Mouse (Mus musculus) cerebellum, postnatal 25 days (tissue): ENCODE results near the gene Gm10490.
"Not testable (repeated sequence)": the region's sequence is repeated elsewhere in the genome, so short reads cannot be mapped to it uniquely, and the experiment has no call there.

ENCODE experiments used
- DNase-seq, 2 experiments: peaks; one replicate each; pipeline ENCODE4 v3.0.0; 2021; ENCODE audit warnings: mixed read lengths in 2 of 2

The Gm10490 gene

DNA sequence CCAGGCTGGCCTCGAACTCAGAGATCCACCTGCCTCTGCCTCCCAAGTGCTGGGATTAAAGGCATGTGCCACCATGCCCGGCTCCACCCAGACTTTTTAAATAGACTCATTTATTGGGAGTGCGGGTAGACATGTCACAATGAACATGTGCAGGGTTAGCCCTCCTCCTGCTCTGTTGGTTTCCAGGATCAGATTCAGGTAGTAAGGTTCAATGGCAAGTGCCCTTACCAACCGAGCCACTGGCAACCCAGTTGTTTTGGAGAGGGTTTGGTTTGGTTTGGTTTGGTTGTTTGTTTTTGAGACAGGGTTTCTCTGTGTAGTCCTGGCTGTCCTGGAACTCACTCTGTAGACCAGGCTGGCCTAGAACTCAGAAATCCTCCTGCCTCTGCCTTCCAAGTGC, at the start of gene Gm10490:
Gene Gm10490 (plus strand): TSS at position 301 of the 400 bp plus-strand sequence.
- not testable (repeated sequence) for DNase-seq

DNA sequence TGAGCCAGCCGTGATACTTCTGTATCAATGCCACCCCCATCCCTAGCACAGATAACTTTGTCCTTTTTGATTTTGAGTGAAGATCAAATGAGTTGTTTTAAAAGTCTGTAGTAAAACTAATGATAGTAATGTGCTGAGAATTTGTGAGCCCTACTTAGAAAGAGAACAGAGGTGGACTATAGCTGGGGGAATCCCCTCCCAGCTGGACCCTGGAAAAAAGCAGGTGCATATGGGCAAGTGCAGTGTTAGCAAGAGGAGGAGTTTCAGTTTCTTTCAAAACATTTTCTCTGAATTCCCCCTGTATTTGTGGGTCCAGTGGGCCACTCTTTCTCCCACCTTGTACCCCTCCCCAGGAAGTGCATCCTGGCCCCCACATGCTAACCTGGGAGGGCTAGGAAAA, 46.2 kb upstream of the Gm10490 start:
- DNase-seq = no peak

GRCm38 (mm10) chrX:7864551-7864950, 44.8 kb upstream of the Gm10490 start:
- DNase-seq = no peak

DNA sequence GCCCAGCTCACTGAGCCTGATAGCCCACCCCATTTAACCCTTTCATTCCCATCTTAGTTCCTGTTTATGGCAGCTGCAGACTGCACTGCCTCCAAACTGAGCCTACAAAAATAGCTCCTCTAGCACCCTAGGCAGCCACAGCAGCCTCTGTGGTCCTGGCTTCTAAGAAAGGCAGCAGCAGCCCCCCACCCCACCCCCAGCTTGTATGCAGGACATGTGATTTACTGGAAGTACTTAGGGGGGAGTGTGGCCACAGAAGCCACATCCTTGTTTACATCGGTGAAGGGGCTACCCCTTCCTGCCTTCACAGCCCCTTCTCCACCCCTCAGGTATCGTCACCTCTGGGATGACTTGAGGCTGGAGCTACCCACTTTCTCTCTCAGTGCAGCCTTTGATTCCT, 44.0 kb upstream of the Gm10490 start:
- no peak for DNase-seq

DNA sequence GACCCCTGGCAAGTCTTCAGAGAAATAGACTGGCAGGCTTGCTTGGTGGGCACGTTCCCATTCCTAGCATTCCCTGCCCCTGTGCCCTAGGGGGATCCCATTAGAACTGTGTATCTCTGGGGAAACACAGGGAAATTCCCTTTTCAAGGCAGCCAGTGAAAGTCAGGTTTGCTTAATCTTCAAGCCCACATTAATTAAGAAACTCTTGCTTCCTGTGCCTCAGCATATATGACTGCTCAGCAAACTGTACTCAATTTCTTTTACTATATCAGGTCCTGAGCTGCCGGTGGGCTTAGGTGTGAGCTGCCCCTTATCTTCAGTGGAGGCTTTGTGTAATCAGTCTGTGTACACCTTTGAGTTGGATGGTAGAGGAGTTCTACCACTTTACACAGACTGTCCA, 43.6 kb upstream of the Gm10490 start:
- no peak for DNase-seq

DNA sequence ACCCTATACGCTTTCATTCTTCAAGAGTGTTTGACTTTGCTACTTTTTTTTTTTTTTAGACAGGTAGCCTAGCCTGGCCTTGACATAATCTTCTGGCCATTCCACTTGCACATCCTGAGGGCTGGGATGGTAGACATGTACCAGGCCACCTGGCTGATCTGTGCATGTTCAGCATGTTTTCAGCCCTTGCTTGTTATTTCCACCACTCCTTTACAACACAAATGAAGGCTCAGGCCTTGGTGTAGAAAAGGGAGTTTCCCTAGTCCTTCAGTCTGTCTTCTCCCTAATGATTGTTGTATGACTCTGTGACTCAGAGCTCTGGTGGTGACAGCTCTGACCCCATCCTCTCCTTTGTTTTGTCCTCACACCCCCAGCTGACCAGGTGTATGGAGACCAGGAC, 42.2 kb upstream of the Gm10490 start:
- DNase-seq = no peak

GRCm38 (mm10) chrX:7868506-7868905, 40.8 kb upstream of the Gm10490 start:
- no peak for DNase-seq

DNA sequence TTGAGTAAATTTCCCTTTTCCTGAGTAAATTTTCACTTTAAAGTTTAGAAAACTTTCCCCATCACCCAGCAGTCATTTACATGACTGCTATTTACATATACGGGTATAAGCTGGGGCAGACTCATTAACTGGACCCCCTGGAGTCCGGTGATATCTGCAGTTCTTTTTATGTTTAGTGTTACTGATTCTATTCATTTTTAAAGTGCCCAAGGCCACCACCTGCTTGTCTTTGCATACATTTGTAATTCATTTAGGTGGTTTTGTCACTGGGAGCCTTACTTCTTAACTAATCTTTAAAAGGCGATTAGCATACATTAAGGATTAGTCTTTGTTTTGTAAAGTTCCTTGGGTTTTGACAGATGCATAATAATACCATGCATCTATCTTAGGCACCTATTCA, 39.5 kb upstream of the Gm10490 start:
- DNase-seq = no peak

GRCm38 (mm10) chrX:7878007-7878419, 31.3 kb upstream of the Gm10490 start, which contains the start of gene Pim2:
TSS of gene Pim2 (plus strand) at chrX:7878262.
- DNase-seq = peak; percentile 87 to 93

DNA sequence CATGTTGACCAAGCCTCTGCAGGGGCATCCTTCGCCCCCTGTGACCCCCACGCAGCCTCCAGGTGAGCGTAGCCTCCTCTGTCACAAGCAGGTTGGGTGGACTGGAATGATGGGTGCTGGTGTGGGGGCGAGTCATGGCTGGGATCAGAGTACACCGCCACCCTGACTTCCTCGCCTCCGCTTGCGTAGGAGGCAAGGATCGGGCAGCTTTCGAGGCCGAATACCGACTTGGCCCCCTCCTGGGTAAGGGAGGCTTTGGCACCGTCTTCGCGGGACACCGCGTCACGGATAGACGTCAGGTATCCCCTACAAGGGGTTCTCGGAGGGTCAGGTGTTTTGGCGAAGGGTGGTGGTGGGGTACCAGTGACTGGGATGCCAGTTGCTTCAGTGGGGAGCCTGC, 30.8 kb upstream of the Gm10490 start:
- DNase-seq = peak; percentile 51 to 56

DNA sequence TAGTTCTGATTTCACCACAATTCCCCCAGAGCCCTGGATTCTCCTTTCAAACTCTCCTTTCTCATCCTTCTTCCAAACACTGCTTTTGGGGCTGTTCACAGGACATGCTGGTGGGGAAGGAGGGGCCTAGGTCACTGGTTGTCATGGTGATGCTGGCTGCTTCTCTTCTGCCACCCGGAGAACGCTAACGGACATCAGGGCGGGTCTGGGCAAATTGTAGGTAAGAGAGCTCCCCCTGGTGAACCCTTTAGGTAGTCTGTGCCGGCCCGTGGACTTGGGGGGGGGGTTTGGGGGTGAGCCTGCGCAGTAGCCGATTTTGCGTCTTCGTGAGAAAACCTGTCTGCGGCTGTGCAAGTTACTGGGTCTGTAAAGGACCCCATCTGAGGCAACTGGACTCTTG, 29.5 kb upstream of the Gm10490 start:
- DNase-seq = peak; percentile 66 to 78

- peak; percentile 83 to 86 for DNase-seq
Observed at GRCm38 (mm10) chrX:7883841-7884567, 25.3 kb upstream of the Gm10490 start, which contains the start of gene Slc35a2. TSS of gene Slc35a2 (plus strand) at chrX:7884028.

- DNase-seq = no peak
Observed at GRCm38 (mm10) chrX:7898211-7898610, 11.1 kb upstream of the Gm10490 start.

DNA sequence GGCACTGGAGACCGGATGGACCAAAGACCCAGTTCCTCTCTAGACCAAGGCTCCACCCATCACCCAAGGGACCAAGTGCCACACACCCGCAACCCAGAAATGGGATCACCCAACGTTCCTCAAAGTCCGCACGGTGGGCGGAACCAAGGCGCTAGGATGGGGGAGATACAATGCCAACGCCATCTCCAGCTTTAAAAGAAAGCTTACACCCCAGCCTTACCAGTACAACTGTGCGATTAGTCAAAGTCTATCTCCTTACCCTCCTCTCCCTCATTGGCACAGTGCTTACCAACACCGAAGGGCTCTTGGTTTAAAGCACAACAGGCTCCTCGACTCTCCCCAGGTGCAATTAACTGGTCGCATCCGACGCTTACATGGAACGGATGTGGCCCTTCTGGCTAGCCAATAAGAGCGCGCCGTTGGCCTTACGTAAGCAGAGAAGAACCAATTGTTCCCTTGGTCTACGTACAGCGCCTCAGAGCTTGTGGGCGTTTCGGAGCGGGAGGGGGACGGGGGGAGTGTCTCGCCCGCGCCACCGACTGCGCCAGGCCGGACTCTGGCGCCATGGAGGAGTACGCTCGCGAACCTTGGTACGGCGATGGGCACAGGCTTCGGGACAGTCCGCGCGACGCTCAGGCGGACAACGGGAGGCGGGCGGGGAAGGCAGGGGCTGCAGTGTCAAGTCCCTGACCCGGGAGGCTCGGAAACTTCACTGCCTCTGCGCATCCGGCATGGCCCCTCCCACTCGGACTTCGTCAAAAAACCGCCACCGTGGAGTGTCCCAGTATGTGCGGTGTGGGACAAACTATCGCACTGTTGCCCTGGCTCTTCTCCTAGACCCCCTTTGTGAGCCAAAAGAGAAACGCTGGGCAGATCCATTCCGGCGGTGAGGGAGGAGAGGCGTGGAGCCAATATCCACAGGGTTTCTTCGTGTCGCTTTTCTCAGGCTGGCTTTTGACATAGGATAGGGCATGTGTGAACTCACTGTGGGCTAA, 10.2 kb upstream of the Gm10490 start, which contains the start of the genes Pqbp1 and Timm17b:
Gene Pqbp1 (minus strand): TSS at position 390 of the 995 bp plus-strand sequence.
Gene Timm17b (plus strand): TSS at position 478 of the 995 bp plus-strand sequence.
- peak; percentile 86 to 91 for DNase-seq

- no peak for DNase-seq
Observed at GRCm38 (mm10) chrX:7904441-7904840, 4.9 kb upstream of the Gm10490 start.

DNA sequence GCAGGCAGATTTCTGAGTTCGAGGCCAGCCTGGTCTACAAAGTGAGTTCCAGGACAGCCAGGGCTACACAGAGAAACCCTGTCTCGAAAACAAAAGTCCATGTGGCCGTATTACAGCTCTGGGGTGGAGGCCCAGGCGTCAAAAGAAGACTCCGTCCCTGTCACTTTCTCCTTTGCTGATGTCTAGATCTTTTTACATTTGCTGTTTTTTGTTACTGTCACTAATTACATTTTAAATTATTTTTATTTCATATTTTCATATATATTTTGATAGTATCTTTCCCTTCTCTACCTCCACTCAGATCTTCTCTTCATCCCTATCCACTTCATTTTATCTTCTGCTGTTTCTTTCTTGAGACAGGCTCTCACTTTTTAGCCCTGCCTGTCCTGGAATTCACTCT, 1.6 kb upstream of the Gm10490 start, which contains the start of gene Gm10491:
Gene Gm10491 (minus strand): TSS at position 101 of the 400 bp plus-strand sequence.
- DNase-seq = no peak

- DNase-seq = no peak
Observed at GRCm38 (mm10) chrX:7910473-7910872, 1.1 kb downstream of the Gm10490 start.

DNA sequence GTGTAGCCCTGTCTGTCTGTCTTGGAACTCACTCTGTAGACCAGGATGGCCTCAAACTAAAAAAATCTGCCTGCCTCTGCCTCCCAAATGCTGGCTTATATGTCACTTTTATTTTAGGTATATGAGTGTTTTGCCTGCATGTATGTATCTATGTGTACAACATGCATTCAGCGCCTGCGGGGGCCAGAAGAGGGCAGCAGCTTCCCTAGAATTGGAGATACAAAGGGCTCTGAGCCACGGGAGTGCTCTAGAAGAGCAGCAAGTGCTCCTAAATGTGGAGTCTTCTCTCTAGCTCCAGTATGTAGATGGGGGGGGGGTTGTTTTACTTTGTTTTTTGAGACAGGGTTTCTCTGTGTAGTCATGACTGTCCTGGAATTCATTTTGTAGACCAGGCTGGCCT, 6.3 kb downstream of the Gm10490 start:
- peak; percentile 47 to 55 for DNase-seq

DNA sequence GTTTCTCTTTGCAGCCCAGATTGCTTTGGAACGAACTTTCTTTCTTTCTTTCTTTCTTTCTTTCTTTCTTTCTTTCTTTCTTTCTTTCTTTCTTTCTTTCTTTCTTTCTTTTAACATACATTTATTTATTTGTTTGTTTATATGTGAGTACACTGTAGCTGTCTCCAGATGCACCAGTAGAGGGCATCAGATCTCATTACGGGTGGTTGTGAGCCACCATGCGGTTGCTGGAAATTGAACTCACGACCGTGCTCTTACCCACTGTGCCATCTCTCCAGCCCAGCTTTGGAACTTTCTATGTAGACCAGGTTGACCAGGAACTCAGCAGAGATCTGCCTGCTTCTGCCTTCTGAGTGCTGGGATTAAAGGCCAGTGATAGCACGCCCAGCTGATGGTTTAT, 8.6 kb downstream of the Gm10490 start:
- not testable (repeated sequence) for DNase-seq

DNA sequence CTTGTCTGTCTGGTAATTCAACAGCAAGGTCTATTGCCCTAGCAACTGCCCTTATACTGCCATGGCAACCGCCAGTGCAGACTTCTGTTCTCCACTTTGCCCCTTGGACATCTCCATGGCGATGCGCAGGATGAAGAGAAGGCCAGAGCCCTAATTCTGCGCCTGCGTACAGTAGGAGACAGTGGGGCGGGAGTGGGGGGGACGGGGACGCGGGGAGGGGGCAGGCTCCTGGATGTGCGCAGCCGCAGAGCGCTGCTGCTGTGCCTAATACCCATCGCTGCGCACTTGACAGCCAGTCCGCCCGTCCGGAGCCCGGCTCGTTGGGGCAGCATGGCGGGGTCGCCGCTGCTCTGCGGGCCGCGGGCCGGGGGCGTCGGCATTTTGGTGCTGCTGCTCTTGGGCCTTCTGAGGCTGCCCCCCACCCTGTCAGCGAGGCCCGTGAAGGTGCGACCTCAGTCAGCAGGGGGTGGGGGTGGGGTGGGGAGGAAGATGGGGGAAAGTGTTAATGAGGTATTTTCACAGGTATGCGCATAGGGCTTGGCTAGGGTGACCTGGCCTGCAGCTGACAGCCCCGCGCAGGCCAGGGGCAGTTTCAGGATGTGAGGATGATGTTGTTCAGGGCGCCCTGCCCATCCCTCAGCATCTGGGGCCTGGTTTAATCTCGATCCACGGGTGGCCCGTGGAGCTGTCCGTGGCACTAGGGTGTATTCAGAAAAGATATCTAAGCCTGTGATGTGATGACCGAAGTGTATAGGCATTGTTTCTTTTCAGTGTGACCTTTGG, 10.4 kb downstream of the Gm10490 start, which contains the start of gene Pcsk1n:
Gene Pcsk1n (plus strand): TSS at position 222 of the 783 bp plus-strand sequence.
- DNase-seq = peak; percentile 71 to 82

DNA sequence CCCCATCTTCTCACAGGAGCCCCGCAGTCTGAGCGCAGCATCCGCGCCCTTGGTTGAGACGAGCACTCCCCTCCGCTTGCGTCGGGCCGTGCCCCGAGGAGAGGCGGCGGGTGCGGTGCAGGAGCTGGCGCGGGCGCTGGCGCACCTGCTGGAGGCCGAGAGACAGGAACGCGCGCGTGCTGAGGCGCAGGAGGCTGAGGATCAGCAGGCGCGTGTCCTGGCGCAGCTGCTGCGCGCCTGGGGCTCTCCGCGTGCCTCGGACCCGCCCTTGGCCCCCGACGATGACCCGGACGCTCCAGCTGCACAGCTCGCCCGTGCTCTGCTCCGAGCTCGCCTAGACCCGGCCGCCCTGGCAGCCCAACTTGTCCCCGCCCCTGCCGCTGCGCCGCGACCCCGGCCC, 12.7 kb downstream of the Gm10490 start:
- DNase-seq = peak; percentile 42 to 63

DNA sequence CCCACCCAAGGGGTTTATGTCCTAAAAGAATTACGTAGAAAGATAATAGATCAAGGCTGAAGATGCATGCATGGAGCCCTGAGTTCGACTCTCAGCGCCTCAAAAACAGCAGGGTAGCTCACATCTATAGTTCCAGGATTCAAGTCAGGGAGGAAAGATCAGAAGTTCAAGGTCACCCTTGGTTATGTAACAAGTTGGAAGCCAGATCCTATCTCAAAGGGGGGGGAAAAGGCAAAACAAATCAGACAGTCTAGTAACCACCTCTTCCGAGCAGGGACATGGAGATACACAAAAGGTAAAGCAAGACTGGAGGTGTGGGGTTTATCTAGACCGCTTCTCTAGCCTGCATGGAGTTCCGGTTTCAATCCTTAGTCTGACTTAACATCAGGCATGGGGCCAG, 16.9 kb downstream of the Gm10490 start:
- no peak for DNase-seq
